Mouse (Mus musculus) kidney, postnatal 36 days (tissue): ENCODE results near the gene Vps53.
A peak's percentile ranks its signal among the peaks of the same experiment; 100 is the strongest.
"Not testable (repeated sequence)": the region's sequence is repeated elsewhere in the genome, so short reads cannot be mapped to it uniquely, and the experiment has no call there.

Experiments
- DNase-seq, 2 experiments: peaks; one replicate each; pipeline ENCODE4 v3.0.0; 2021 to 2022; ENCODE audit warnings: mixed read lengths in 2 of 2

The Vps53 gene

GRCm38 (mm10) chr11:76179495-76180145 lies at the start of gene Vps53, which contains the start of gene Fam57a:
TSS of gene Vps53 (minus strand) at chr11:76179647.
TSS of gene Fam57a (plus strand) at chr11:76179671.
- peak; percentile 96 for DNase-seq

GRCm38 (mm10) chr11:76225051-76225450 lies 45.6 kb upstream of the Vps53 start:
- DNase-seq: no peak

GRCm38 (mm10) chr11:76224631-76225030 lies 45.2 kb upstream of the Vps53 start:
- no peak for DNase-seq

- DNase-seq: peak; percentile 98 to 99
Measured at GRCm38 (mm10) chr11:76217390-76217800, 37.9 kb upstream of the Vps53 start, which contains the start of the genes Dbil5 and Gemin4. TSS of gene Dbil5 (plus strand) at chr11:76217608. TSS of gene Gemin4 (minus strand) at chr11:76217664.

GRCm38 (mm10) chr11:76216681-76217389 lies 37.4 kb upstream of the Vps53 start:
- DNase-seq: peak; percentile 68 to 71

GRCm38 (mm10) chr11:76216049-76216540 lies 36.6 kb upstream of the Vps53 start:
- DNase-seq: no peak

DNA sequence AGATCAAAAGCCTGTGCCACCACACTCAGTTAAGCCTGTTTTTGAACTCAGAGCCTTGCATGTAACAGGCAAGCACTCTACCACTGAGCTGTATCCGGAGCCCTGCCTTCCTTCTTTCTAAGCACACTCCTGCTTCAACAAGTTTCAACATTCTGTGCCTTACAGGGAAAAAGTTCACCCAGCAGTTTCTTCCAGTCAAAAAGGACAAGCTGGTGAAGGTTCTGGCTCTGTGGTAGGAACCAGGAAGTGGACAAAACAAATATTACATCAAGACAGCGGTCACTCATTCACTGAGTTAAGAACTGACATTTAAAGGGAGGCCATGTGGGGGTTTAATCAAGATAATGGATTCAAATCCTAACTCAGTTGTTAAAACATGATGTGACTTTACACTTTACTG lies 35.6 kb upstream of the Vps53 start:
- no peak for DNase-seq

GRCm38 (mm10) chr11:76213841-76214240 lies 34.4 kb upstream of the Vps53 start:
- no peak for DNase-seq

GRCm38 (mm10) chr11:76211595-76211994 lies 32.1 kb upstream of the Vps53 start:
- not testable (repeated sequence) for DNase-seq

GRCm38 (mm10) chr11:76210228-76210985 lies 31.0 kb upstream of the Vps53 start:
- no peak for DNase-seq

GRCm38 (mm10) chr11:76206793-76207192 lies 27.3 kb upstream of the Vps53 start:
- no peak for DNase-seq

- peak; percentile 86 to 93 for DNase-seq
Measured at GRCm38 (mm10) chr11:76201761-76202674, 22.6 kb upstream of the Vps53 start.

DNA sequence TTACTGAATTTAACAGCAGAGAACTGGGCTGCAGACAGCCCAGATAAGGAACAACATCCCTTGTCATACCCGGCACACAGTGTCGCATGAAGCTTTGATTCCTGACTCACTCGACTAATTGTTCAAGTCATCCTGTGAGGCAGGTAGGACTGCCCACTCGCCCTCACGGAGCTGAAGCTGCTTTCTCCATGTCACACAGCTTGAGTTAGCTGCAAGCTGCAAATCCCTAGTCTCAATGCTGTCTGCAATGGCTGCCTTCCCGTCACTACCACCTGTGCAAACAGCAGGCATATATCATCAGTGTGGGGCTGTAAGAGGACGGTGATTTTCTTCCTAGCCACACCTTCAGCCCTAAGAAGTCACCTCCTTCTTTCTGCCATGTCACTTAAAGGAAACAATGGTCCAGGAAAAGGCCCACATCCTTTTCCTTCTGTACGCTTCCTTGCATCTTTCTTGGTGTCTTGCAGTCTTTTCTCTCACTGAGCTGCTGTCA lies 17.6 kb upstream of the Vps53 start:
- DNase-seq: no peak

DNA sequence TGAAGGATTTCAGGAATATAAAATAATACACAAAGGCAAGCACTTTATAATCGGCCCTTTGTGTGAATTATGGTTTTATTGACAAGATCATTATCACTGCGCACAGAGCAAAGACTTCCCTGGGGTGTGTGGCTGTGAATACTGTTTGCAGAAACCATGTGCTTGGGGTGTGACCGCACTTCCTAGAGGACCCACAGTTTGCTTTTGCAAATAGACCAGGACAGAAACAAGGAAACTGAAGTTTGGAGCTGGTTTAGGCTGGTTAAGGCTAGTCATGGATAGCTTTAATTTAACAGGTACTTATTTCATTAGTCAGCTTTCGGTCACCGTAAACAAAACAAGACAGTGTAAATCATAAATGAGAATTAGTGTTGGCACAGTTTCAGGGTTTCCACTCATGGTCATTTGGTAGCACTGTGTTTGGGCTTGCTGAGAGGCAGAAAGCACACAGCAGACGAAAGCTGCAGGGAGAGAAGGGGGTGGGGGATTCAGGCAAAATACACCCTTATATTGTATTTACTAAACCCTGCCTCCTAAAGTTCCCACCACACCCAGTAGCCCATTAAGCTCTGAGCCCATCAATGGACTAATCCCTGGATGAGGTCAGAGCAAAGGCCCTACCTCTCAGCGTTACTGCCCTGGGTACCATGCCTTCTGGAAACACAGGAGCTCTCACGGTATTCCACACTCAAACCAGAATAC lies 17.0 kb upstream of the Vps53 start:
- DNase-seq: peak in 1 of 2 experiments; percentile 29

DNA sequence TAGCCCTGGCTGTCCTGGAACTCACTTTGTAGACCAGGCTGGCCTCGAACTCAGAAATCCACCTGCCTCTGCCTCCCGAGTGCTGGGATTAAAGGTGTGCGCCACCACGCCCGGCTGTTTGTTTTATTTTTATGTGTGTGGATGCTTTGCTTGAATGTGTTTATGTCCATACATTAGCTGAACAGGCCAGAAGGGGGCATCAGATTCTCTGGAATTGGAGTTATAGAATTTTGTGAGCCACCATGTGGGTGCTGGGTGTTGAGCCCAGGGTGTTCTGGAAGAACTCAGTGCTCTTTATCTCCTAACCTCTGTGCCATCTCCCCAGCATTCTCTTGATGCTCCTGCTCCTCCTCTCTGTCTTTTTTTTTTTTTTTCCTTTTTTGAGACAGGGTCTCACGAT lies 7.5 kb upstream of the Vps53 start:
- DNase-seq: no peak

DNA sequence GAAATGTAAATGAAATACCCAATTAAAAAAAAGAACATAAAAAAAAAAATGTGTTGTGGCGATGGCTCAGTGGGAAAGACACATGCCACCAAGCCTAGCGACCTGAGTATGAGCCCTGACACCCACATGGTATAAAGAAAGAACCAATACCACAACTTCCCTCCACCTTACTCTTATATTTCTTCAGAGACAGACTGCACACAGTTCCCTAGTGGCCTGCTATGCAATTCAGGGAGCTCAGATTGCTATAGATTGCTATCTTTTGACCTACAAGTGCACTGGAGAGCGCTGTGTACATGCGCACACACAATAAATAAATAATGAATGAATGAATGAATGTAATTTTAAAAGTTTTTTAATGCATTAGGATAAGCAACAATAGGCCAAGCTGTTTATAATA lies 4.3 kb upstream of the Vps53 start:
- no peak for DNase-seq

DNA sequence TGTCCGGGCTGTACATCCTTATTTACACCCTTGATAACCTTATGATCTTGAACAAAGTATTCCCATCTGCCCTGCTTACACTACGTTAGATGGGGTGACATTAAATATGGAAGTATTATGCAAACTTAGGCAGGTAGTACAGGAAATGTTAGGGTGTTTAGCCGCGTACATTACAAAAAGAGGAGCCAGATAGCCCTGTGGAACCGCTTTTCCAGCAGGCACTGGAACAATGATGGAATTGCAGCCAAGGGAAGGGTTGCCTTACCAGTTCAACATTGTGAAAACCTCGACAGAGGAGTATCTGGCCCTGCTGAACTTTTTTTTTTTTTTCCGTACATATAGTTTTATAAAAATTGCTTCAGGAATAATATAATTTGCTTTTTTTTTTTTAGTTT lies 696 bp upstream of the Vps53 start:
- DNase-seq: no peak

DNA sequence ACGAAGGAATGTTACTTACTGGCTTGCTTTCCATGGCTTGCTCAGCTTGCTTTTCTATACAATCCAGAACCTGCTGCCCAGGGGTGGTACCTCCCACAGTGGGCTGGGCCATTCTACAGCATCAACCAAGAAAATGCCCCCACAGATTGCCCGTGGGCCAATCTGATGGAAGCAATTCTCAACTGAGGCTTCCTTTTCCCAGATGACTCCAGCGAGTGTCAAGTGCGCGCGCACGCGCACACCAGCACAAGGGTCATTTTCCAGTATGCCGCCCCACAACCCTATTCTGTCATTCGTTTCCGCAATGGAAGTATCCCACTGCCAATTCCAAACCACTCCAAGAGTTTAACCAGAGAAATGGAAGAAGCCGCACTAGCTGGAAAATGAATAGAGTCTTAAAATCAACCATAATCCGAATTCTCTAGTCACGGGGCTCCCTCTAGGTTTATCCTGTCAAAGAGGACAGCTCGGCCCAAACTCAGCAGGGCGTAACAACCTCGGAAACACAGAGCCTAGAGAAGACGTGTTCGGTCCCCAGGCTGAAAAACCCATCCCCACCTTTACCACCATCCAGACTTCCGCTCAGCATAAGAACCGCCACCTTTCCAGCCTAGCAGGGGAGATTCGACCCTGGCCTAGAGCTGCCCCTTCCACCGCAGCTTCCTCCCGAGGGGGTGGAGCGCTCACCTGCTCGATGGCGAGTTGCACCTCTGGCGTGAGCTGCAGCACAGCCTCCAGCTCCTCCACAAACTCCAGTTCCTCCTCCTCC lies 537 bp downstream of the Vps53 start:
- peak; percentile 40 to 67 for DNase-seq

- DNase-seq: no peak
Measured at GRCm38 (mm10) chr11:76170207-76170606, 9.2 kb downstream of the Vps53 start.

GRCm38 (mm10) chr11:76168976-76169375 lies 10.5 kb downstream of the Vps53 start:
- peak; percentile 82 to 88 for DNase-seq
